Mouse (Mus musculus): ENCODE measurements at regions not wholly inside any gene's neighbourhood (a gene's known extent, or its start where the extent isn't known, plus 50 kb on each side); places are given as distances from the start of the nearest gene placed in this dataset.
A peak's percentile ranks its signal among the peaks of the same experiment; 100 is the strongest.

- DNase-seq, result no peak
Measured at GRCm38 (mm10) chr16:24139109-24139508, 150.5 kb upstream of the Bcl6 start.

GRCm38 (mm10) chr16:24137266-24138033, 148.8 kb upstream of the Bcl6 start:
- no peak for DNase-seq

DNA sequence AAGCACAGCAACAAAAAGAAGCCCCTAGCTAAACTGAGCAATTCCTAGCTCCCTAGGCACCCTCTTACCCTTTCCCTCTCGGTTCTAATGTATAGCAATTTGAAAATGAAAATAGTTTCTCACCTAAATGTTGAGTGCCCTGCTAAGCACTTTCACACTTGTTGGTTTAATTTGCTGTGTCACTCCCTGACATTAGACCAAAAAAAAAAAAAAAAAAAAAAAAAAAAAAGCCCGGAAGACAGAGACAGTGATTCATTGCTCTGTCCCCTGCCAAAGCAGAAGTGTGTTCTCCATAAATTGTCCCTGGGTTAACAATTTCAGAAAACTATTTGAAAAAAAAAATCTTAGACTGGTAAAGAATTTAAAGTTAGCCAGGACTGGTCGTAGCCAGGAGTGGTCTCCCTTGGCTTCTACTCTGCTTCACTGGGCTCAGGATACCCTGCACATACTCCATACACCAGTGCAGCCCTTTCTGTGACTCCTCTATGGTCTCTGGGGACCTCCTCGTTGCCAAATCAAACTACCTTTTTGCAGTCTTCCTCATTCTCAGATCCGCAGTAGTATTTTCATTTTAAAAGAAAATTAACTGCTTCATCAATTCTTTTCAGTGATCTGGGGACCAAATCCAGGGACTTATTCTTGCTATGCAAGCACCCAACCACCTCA, 148.0 kb upstream of the Bcl6 start:
- no peak for DNase-seq

GRCm38 (mm10) chr16:24135841-24136240, 147.2 kb upstream of the Bcl6 start:
- DNase-seq, result no peak

GRCm38 (mm10) chr16:24135351-24135750, 146.7 kb upstream of the Bcl6 start:
- no peak for DNase-seq

- no peak for DNase-seq
Measured at GRCm38 (mm10) chr16:24134486-24135050, 145.9 kb upstream of the Bcl6 start.

- no peak for DNase-seq
Measured at GRCm38 (mm10) chr16:24130646-24131045, 142.0 kb upstream of the Bcl6 start.

- DNase-seq, result no peak
Measured at GRCm38 (mm10) chr16:24129701-24130100, 141.0 kb upstream of the Bcl6 start.

GRCm38 (mm10) chr16:24128566-24128965, 139.9 kb upstream of the Bcl6 start:
- DNase-seq, result no peak

GRCm38 (mm10) chr16:24124766-24125165, 136.1 kb upstream of the Bcl6 start:
- no peak for DNase-seq

GRCm38 (mm10) chr16:24124083-24124482, 135.4 kb upstream of the Bcl6 start:
- no peak for DNase-seq

DNA sequence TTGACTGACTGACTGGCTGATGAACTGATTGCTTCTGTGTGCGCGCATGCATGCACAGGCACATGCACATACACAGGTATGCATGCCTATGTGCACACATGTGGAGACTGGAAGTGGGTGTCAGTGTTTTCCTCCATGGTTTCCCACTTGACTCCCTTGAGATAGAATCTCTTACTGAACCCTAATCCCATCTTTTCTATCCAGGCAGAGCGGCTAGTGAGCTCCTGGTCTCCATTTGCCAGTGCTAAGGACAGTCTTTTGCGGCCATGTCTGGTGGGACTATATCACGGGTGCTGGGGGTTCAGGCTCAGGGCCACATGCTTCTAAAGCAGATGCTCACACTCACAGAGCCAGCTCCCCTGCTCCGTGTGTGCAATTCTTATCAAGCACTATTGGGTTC, 133.0 kb upstream of the Bcl6 start:
- DNase-seq, result no peak

DNA sequence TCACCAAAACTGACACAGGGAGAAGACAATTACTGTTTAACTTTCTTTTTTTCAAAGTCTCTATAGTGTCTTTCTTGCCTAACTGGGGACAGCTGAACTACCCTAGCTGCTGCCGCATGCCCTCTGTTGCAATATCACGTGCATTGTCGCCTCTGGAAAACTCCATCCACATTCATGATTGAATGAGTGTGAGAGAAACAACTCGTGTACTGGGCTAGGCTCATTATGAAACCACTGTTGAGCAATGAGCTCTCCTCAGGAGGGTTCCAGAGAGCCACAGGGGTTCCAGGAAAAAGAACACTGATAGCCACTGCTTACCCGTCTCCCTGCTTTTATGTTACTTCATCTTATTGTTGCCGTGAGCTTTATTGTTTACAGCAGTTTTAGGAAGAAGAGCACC, 132.2 kb upstream of the Bcl6 start:
- peak; percentile 90 for DNase-seq

DNA sequence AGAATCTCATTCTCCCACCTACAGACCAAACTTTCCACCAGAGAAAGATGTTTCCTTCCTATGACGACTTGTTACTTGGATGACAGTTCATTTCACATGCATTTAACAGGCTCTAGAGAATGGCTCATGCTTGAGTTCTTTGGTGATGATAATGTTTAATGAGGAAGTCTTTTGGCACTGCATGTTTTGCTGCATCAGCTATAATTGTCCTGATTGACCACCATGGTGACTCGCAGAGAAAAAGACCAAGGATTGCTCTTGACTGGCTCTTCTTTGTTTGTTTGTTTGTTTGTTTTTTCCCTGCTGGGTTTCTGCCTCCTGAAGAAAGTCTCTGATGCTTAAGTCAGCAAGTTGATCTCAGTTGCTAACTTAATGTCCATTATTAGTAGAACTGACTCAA, 129.8 kb upstream of the Bcl6 start:
- DNase-seq, result no peak

GRCm38 (mm10) chr16:24102854-24103690, 114.4 kb upstream of the Bcl6 start:
- peak; percentile 22 for DNase-seq

DNA sequence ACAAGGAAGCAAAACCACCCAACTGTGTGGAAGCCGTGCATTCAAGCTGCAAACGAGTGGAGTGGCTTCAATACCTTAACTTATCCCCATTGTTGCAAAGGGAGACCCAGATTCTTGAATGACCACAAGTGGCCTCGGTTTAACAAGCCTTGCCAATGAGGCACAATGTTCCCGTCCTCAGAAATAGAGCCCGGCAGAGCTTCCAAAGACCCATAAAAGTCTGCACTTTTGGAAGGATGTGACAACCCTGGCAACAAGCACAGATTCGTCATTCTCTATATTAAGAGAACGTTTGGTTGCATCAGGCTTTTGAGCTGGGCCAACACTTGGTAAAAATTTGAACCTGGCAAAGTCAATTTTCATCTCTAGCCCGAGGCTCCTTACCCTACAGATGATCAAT, 108.9 kb upstream of the Bcl6 start:
- no peak for DNase-seq

GRCm38 (mm10) chr16:24096076-24096475, 107.4 kb upstream of the Bcl6 start:
- DNase-seq, result no peak

- no peak for DNase-seq
Measured at GRCm38 (mm10) chr16:24095630-24096029, 107.0 kb upstream of the Bcl6 start.

- no peak for DNase-seq
Measured at GRCm38 (mm10) chr16:24094566-24094965, 105.9 kb upstream of the Bcl6 start.

DNA sequence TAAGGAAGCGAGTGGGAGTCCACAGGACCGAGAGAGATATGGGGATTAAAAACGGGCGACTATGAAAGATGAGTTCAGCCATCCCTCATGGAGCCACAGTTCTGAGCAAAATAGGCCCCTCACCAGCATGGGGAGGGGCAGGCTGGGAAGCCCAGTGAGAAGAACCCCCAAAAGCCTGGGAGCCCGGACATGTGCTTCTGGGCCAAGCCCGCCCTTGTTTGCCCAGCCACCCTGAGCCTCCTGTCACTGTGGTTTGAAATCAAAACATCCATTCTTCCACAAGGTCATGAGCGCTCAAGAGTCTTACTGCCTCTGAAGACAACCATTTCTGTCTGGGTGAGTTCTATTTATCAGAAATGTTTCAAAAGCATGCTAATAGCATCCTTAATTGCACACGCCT, 105.0 kb upstream of the Bcl6 start:
- no peak for DNase-seq

GRCm38 (mm10) chr16:24092616-24093525, 104.2 kb upstream of the Bcl6 start:
- no peak for DNase-seq

- DNase-seq, result no peak
Measured at GRCm38 (mm10) chr16:24092136-24092535, 103.5 kb upstream of the Bcl6 start.

Data from lung, postnatal 36 days (tissue).